Mouse (Mus musculus) Muller cell, postnatal 12 days (primary cell): Measurements from ENCODE around the gene Cd5l.

Experiments used
- DNase-seq: peaks from one replicate; pipeline ENCODE4 v3.0.0-alpha.2; 2015; ENCODE audit errors: inconsistent ontology term

The Cd5l gene

DNA sequence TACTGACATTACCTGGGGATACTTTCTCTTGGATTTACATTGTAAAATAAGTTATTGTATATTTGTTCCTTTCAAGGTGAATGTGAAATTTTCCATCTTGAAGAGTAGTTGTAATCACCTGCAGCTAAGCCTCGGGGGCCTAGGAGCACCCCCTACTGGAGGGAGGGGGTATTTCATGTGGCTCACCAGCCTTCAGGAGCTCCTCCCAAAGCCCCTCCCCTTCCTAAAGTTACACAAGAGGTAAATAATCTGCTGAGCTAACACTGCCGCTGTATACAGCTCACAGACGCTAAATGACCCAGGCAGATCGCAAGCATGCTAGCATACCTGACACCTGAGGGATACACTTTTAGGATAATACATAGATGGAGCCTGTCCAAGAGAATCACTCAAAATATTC, 50.5 kb downstream of the Cd5l start:
- DNase-seq = no peak

DNA sequence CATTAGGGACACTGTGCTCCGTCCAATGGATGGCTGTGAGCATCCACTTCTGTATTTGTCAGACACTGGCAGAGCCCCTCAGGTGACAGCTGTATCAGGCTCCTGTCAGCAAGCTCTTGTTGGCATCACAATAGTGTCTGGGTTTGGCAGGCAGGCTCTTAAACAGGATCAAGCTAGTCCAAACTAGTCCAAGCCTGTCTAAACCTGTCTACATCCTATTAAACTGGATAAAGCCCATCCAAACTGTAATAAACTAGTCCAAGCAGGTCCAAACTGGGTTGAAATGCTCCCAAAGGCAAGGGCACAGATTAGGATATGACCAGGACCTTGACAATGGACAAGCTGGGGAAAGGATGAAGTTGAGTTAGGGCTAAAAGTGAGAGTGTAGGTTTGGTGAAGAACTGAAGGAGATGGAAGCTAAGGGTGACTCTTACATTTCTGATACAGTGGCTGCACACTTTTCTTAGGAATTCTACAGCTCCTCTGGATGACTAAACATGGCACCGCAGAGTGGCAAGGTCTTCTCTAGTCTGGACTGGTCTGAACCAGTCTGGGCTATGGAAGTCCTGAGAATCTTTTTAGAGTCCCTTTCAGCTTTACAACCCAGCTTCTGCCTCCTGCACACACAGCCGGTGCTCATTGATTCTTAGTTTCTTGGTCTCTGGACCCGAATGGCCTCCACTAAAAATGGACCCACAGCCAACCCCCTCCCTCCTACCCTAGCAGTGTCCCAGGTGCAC, 51.7 kb downstream of the Cd5l start:
- DNase-seq = no peak

DNA sequence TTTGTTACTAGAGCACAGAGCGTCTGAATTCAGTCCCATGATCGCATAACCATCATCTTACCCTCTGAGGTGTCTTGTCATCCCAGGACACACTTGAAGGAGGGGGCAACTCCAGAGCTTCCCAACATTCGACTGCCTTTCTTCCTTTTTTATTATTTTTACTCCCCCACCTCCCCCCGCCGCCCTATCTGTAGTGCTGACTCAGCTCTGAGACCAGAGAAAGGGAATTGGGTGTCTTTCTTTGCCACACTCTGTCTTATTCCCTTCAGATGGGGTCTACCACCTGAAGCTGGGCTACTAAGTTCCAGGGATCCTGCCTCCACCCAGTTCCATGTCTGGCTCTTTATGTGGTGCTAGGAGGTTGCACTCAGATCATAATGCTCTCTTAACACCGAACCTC, 52.9 kb downstream of the Cd5l start:
- DNase-seq = no peak

DNA sequence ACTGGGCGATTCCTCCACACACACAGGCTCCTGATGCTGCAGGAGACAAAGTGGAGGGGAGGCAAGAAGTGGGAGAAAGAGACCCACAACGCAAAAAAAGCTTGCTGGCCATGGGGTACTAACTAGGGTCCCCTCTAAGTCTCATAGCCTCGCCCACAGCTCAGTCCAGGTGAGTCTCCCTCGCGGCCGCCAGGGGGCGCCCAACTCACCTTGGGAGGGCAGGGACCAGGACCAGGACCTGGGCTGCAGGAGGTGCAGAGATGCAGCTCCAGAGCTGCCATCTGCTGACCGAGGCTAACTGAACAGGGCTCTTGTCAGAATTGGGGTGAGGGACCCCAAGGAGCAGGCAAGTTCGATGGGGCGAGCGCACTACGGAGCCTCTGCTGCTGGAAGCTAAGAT, 53.5 kb downstream of the Cd5l start:
- peak; percentile 52 for DNase-seq

DNA sequence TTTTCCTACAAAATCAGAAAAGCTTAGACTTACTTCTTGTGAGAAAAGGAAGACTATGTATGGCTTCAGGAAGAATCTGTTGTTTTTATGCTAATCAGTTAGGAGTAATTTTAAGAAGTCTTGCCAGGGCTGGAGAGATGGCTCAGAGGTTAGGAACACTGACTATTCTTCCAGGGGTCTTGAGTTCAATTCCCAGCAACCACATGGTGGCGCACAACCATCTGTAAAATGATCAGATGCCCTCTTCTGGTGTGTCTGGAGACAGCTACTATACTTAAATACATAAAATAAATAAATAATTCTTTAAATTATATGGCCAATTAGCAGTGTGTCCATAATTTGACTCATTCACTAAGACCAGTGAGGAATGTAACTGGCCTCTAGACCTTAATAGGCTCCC, 63.0 kb downstream of the Cd5l start:
- DNase-seq = no peak
